Mouse (Mus musculus) c-Kit-negative CD71-positive TER-119-positive erythroid progenitor cells, embryonic 14.5 days (primary cell): ENCODE results near the gene Filip1l.
"Not testable (repeated sequence)": the region's sequence is repeated elsewhere in the genome, so short reads cannot be mapped to it uniquely, and the experiment has no call there.

ENCODE experiments used
- DNase-seq: peaks from one replicate; pipeline ENCODE4 v3.0.0-alpha.2; 2013; ENCODE audit warnings: low read depth, low spot score

Gene Filip1l

GRCm38 (mm10) chr16:57353932-57354331 lies 1.0 kb downstream of the Filip1l start:
- DNase-seq: no peak

GRCm38 (mm10) chr16:57356454-57356853 lies 3.6 kb downstream of the Filip1l start:
- no peak for DNase-seq

GRCm38 (mm10) chr16:57357011-57357410 lies 4.1 kb downstream of the Filip1l start:
- no peak for DNase-seq

GRCm38 (mm10) chr16:57359251-57359650 lies 6.4 kb downstream of the Filip1l start:
- no peak for DNase-seq

- DNase-seq: no peak
These were observed 7.9 kb downstream of the Filip1l start for GRCm38 (mm10) chr16:57360785-57361184.

GRCm38 (mm10) chr16:57362679-57363401 lies 9.9 kb downstream of the Filip1l start:
- no peak for DNase-seq

GRCm38 (mm10) chr16:57364498-57364897 lies 11.6 kb downstream of the Filip1l start:
- DNase-seq: no peak

- DNase-seq: no peak
These were observed 13.2 kb downstream of the Filip1l start for GRCm38 (mm10) chr16:57366141-57366540.

GRCm38 (mm10) chr16:57366941-57367694 lies 14.2 kb downstream of the Filip1l start:
- no peak for DNase-seq

- DNase-seq: no peak
These were observed 17.1 kb downstream of the Filip1l start for GRCm38 (mm10) chr16:57369846-57370496.

- no peak for DNase-seq
These were observed 19.3 kb downstream of the Filip1l start for GRCm38 (mm10) chr16:57372156-57372555.

GRCm38 (mm10) chr16:57375248-57375837 lies 22.4 kb downstream of the Filip1l start:
- DNase-seq: no peak

- no peak for DNase-seq
These were observed 25.9 kb downstream of the Filip1l start for GRCm38 (mm10) chr16:57378631-57379330.

GRCm38 (mm10) chr16:57383266-57383971 lies 30.5 kb downstream of the Filip1l start:
- no peak for DNase-seq

GRCm38 (mm10) chr16:57384274-57384673 lies 31.4 kb downstream of the Filip1l start:
- DNase-seq: no peak

- DNase-seq: no peak
These were observed 36.8 kb downstream of the Filip1l start for GRCm38 (mm10) chr16:57389566-57390251.

GRCm38 (mm10) chr16:57391171-57391570 lies 38.3 kb downstream of the Filip1l start:
- DNase-seq: not testable (repeated sequence)

GRCm38 (mm10) chr16:57392461-57392860 lies 39.6 kb downstream of the Filip1l start:
- no peak for DNase-seq

- DNase-seq: no peak
These were observed 40.3 kb downstream of the Filip1l start for GRCm38 (mm10) chr16:57393161-57393560.

GRCm38 (mm10) chr16:57396249-57396648 lies 43.4 kb downstream of the Filip1l start:
- DNase-seq: no peak
